Mouse (Mus musculus) liver, embryonic 16.5 days (tissue): ENCODE measurements around the gene Tmem135. TPM values are rescaled to one million over a fixed set of nuclear protein-coding genes. Genes with fewer than 3 reads are reported as not detected.

Experiments used
- ATAC-seq: fragments of 200-750 bp; cut with Nextera tagmentation; 2 replicates; pipeline ENCODE4 v1.8.0; 2017; ENCODE audit warnings: low read depth, mild to moderate bottlenecking, moderate number of reproducible peaks, moderate library complexity
- H3K27ac ChIP-seq: fragments of 300-500 bp; sonication (generic); 2 replicates; pipeline ENCODE4 v1.5.1; 2014; ENCODE audit warnings: mild to moderate bottlenecking, low read length
- H3K27me3 ChIP-seq: fragments of 300-500 bp; sonication (generic); 2 replicates; pipeline ENCODE4 v1.6.1; 2014; ENCODE audit warnings: low read depth, low read length, mixed read lengths; ENCODE audit not compliant: control insufficient read depth, insufficient read depth
- H3K36me3 ChIP-seq: fragments of 300-500 bp; sonication (generic); 2 replicates; pipeline ENCODE4 v1.6.1; 2014; ENCODE audit warnings: mild to moderate bottlenecking; ENCODE audit not compliant: control insufficient read depth, insufficient read depth
- H3K4me1 ChIP-seq: fragments of 300-500 bp; sonication (generic); 2 replicates; pipeline ENCODE4 v1.6.1; 2014; ENCODE audit warnings: low read depth, low read length, mixed read lengths; ENCODE audit not compliant: control insufficient read depth
- H3K4me2 ChIP-seq: fragments of 300-500 bp; sonication (generic); 2 replicates; pipeline ENCODE4 v1.6.1; 2014; ENCODE audit warnings: low read depth, low read length, mixed read lengths
- H3K4me3 ChIP-seq: fragments of 300-500 bp; sonication (generic); 2 replicates; pipeline ENCODE4 v1.5.1; 2014; ENCODE audit warnings: low read depth, mild to moderate bottlenecking, low read length
- H3K9ac ChIP-seq: fragments of 300-500 bp; sonication (generic); 2 replicates; pipeline ENCODE4 v1.6.1; 2014; ENCODE audit warnings: low read depth, low read length
- H3K9me3 ChIP-seq: fragments of 300-500 bp; sonication (generic); replicated peaks from 2 replicates; pipeline ENCODE4 v1.6.1; 2016; ENCODE audit warnings: low read length; ENCODE audit not compliant: control insufficient read depth
- WGBS: fragments of 180-500 bp; shearing (Covaris S2); extraction: QIAGEN DNeasy Blood & Tissue Kit; methylation state at CpG from one replicate; pipeline ENCODE4 v1.1.7; 2014; ENCODE audit not compliant: insufficient replicate concordance; 5-methylcytosine and 5-hydroxymethylcytosine counted together
- polyA plus RNA-seq: library from polyadenylated mRNA; unstranded; fragments of >200 nt; fragmentation: Nextera tagmentation; extraction: Ambion mirVana; gene quantifications from 2 replicates; pipeline ENCODE4 v1.2.1, GENCODE M21; 2015

Gene Tmem135
- 17.6 and 18.6 TPM in 2 replicates for polyA plus RNA-seq

DNA sequence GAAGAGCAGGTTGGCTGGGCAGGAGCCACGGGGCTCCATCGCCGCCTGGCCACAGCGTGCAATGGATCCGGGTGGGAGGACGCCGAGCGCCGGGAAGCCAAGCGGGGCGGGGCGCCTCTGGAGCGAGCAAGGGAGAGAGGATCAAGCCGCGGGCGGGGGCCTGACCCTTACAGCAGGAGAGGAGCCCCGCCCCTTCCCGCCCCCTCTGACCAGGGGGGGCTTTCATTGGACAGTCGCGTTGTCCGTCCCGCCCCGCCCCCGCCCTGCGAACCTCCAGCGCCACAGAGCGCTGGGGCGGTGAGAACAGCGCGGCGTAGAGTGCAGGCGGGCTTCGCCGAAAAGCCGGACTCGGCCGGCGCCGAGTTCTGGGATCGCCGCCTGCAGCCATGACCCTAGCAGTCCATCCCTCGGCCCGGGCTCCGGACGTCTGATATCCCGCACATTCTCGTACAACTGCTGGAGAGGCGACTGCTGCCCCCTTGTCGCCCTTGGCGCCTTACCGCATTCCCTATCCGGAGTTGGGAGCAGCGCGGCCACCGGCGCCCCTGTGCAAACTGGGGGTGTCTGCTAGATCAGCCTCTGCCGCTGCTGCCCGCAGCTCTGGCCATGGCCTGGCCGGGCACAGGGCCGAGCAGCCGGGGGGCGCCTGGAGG, at the start of gene Tmem135, which contains the start of gene Fzd4:
TSS of gene Tmem135 (minus strand) at position 142 of the 653 bp plus-strand sequence.
TSS of gene Fzd4 (plus strand) at position 275 of the 653 bp plus-strand sequence.
- peaks cover 34% of the 10 kb centered on the region for H3K27me3 ChIP-seq

DNA sequence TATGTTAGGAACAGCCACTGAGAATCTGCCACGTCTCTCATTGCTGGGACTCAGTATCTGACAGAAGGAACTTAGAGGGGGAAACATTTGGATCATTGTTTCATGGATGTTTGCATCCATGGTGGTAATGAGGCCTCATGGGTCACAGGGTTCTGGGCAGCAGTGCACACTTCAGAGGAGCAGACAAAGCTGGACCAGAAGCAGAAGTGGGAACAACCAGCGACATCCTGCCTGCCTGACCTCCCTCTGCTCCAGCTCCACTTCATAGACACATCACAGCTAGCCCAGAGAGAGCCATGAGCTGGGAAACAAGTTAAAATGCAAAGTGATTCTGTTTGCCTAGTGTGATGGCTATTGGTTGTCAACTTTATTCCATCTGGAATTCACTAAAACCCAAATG, 46.3 kb upstream of the Tmem135 start:
- H3K27me3 ChIP-seq = no peaks in the 10 kb centered on the region
- no peak overlapping the region for H3K4me3 ChIP-seq
- ATAC-seq = no peak
- no peaks in the 10 kb centered on the region for H3K4me1 ChIP-seq
- no peak overlapping the region for H3K9ac ChIP-seq
- no peaks in the 10 kb centered on the region for H3K9me3 ChIP-seq
- no peak overlapping the region for H3K4me2 ChIP-seq
- no peaks in the 10 kb centered on the region for H3K36me3 ChIP-seq
- no peak overlapping the region for H3K27ac ChIP-seq
- 34% methylated on average over 2 of the region's 2 CpGs for WGBS

More for the DNA sequence above, at the start of gene Tmem135, which contains the start of gene Fzd4:
- Histone ChIP-seq H3K9me3 (no peaks in the 10 kb centered on the region), H3K27ac (peak within 1 kb of the TSS; percentile 82), H3K4me2 (peak within 1 kb of the TSS; percentile 79), H3K4me3 (peak within 1 kb of the TSS; percentile 70), H3K4me1 (peaks cover 4% of the 10 kb centered on the region), H3K9ac (peak within 1 kb of the TSS; percentile 71), H3K36me3 (no peaks in the 10 kb centered on the region; the same call in 1 of the 2 replicates)
- peak; percentile 94 for ATAC-seq
- WGBS = 0% methylated on average over 60 of the region's 62 CpGs

DNA sequence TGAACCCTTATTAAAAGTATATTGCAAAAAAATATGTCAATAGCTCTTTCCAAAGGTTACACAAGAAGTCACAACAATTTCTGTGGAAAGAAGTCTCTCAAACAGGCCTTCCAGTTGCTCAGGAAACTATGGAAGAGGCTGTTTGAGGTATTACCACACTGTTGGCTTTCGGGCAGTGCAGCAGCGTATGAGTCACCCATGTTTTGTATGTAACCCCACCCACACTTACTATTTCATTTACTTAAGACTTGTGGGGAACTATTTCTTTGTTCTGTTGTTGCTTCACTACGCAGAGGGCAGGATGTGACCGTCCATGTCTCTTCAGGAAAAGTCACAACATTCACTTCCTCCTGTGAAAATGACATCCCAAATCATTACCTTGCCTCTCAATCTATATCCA, 41.1 kb upstream of the Tmem135 start:
- ATAC-seq = peak; percentile 30; the same call in 1 of the 2 replicates
- H3K4me3 ChIP-seq = no peak overlapping the region
- H3K9ac ChIP-seq = no peak overlapping the region
- 57% methylated on average over 4 of the region's 4 CpGs for WGBS
- no peak overlapping the region for H3K4me2 ChIP-seq
- no peaks in the 10 kb centered on the region for H3K27me3 ChIP-seq
- no peaks in the 10 kb centered on the region for H3K9me3 ChIP-seq
- no peaks in the 10 kb centered on the region for H3K36me3 ChIP-seq
- H3K4me1 ChIP-seq = no peaks in the 10 kb centered on the region
- H3K27ac ChIP-seq = no peak overlapping the region

- Histone ChIP-seq H3K4me3 (no peak overlapping the region), H3K4me1 (no peaks in the 10 kb centered on the region), H3K9ac (no peak overlapping the region), H3K36me3 (no peaks in the 10 kb centered on the region), H3K27me3 (no peaks in the 10 kb centered on the region), H3K4me2 (no peak overlapping the region), H3K9me3 (no peaks in the 10 kb centered on the region), H3K27ac (no peak overlapping the region)
- no peak for ATAC-seq
- WGBS = 64% methylated on average over 4 of the region's 4 CpGs
Measured at GRCm38 (mm10) chr7:89442242-89442641, 38.2 kb upstream of the Tmem135 start.

GRCm38 (mm10) chr7:89441291-89441690, 37.3 kb upstream of the Tmem135 start:
- no peaks in the 10 kb centered on the region for H3K4me1 ChIP-seq
- WGBS = 45% methylated on average over 7 of the region's 7 CpGs
- no peak overlapping the region for H3K4me3 ChIP-seq
- H3K27ac ChIP-seq = no peak overlapping the region
- ATAC-seq = no peak
- no peak overlapping the region for H3K4me2 ChIP-seq
- H3K9me3 ChIP-seq = no peaks in the 10 kb centered on the region
- no peaks in the 10 kb centered on the region for H3K36me3 ChIP-seq
- H3K27me3 ChIP-seq = no peaks in the 10 kb centered on the region
- H3K9ac ChIP-seq = no peak overlapping the region

- H3K4me2 ChIP-seq = no peak overlapping the region
- no peaks in the 10 kb centered on the region for H3K27me3 ChIP-seq
- ATAC-seq = 0 out of 2 replicates have a peak, but pooled peaks have one; percentile 24
- 35% methylated on average over 4 of the region's 4 CpGs for WGBS
- no peaks in the 10 kb centered on the region for H3K36me3 ChIP-seq
- no peaks in the 10 kb centered on the region; the same call in none of the 2 replicates for H3K4me1 ChIP-seq
- H3K27ac ChIP-seq = no peak overlapping the region
- no peak overlapping the region for H3K4me3 ChIP-seq
- H3K9me3 ChIP-seq = no peaks in the 10 kb centered on the region
- no peak overlapping the region for H3K9ac ChIP-seq
Measured at GRCm38 (mm10) chr7:89437589-89437988, 33.6 kb upstream of the Tmem135 start.

DNA sequence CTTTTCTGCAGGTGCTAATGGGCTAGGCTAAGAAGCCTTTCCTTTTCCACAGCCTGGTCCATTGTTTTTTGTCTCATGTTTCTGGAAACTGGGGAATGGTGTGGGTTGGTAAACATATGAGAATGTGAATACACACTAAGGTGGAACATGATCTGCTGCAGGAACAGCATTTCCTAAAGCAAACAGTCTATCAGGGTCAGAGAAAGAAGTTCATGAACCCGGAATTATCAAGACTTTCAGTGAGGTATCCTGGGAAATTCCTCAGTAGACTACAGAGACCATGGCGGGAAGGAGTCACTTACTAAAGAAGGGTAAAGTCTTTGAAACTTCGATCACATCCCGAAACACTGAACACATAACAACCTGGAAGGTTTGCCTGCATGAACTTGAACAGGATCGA, 32.4 kb upstream of the Tmem135 start:
- 57% methylated on average over 5 of the region's 5 CpGs for WGBS
- no peaks in the 10 kb centered on the region for H3K27me3 ChIP-seq
- no peak overlapping the region for H3K27ac ChIP-seq
- ATAC-seq = no peak
- no peak overlapping the region for H3K4me2 ChIP-seq
- H3K4me3 ChIP-seq = no peak overlapping the region
- no peaks in the 10 kb centered on the region for H3K9me3 ChIP-seq
- H3K36me3 ChIP-seq = no peaks in the 10 kb centered on the region
- H3K9ac ChIP-seq = no peak overlapping the region
- no peaks in the 10 kb centered on the region; the same call in none of the 2 replicates for H3K4me1 ChIP-seq

GRCm38 (mm10) chr7:89433893-89434616, 30.0 kb upstream of the Tmem135 start:
- Histone ChIP-seq H3K9me3 (no peaks in the 10 kb centered on the region), H3K4me1 (no peaks in the 10 kb centered on the region; the same call in none of the 2 replicates)

More at GRCm38 (mm10) chr7:89433893-89434616, 30.0 kb upstream of the Tmem135 start:
- Histone ChIP-seq H3K4me2 (no peak overlapping the region), H3K9ac (no peak overlapping the region), H3K4me3 (no peak overlapping the region), H3K27me3 (no peaks in the 10 kb centered on the region), H3K27ac (0 out of 2 replicates have a peak overlapping the region, but pooled peaks have one; percentile 4), H3K36me3 (no peaks in the 10 kb centered on the region)
- WGBS = 33% methylated on average over 8 of the region's 8 CpGs
- peak; percentile 71 for ATAC-seq
